Mouse (Mus musculus) liver, adult 2 months (tissue): ENCODE data around the gene Slc38a9.

ENCODE experiments used
- CTCF ChIP-seq: fragments of 200-500 bp; IDR thresholded peaks from 2 replicates; pipeline ENCODE4 v1.5.1; 2011; ENCODE audit warnings: low read depth, low read length, control low read depth
- POLR2A ChIP-seq: fragments of 200-500 bp; IDR thresholded peaks from 2 replicates; pipeline ENCODE4 v1.6.1; 2011; ENCODE audit warnings: low read length, control low read depth; ENCODE audit not compliant: insufficient read depth; ENCODE audit errors: extremely low read depth

DNA sequence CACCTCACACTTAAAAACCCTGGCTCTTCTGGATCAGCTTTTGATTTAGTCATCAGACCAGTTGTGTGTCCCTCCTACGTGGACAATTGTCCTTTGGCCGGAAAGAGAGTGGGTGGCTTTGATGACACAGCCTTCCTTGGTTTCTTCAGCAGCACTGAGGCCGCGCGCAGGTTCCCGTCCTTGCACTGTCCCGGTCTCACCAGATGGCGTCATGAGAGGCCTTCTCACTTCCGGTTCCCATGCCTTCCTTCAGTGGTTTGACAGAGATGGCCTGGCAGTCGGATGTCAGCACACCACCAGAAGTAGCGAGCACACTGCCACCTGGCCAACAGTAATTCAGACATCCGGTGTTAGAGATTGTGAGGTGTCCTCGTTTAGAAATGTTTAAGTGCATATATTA, 11.2 kb downstream of the Slc38a9 start:
- no peak for TF ChIP-seq CTCF
- no peak for TF ChIP-seq POLR2A
